Mouse (Mus musculus): ENCODE measurements around the gene Klk6. TPM values are rescaled to one million over a fixed set of nuclear protein-coding genes. Genes with fewer than 3 reads are reported as not detected.

Klk6 gene
- polyA plus RNA-seq, 1 experiment from 2014 or later, result not detected

- H3K36me3 ChIP-seq, result no peaks in the 10 kb centered on the region
- H3K4me3 ChIP-seq, result no peak overlapping the region
- no peaks in the 10 kb centered on the region for H3K27me3 ChIP-seq
- WGBS, result 70% methylated on average over 4 of the region's 4 CpGs
- H3K4me2 ChIP-seq, result no peak overlapping the region
- no peak for ATAC-seq (ENCODE audit: borderline replicate concordance, extremely low read depth, low FRiP score, low TSS enrichment)
- H3K9me3 ChIP-seq, result no peaks in the 10 kb centered on the region
- no peak overlapping the region for H3K27ac ChIP-seq
- no peak overlapping the region for H3K9ac ChIP-seq
- no peaks in the 10 kb centered on the region for H3K4me1 ChIP-seq
Measured at GRCm38 (mm10) chr7:43827706-43828105, 3.4 kb downstream of the Klk6 start.

GRCm38 (mm10) chr7:43829006-43829405 is 4.7 kb downstream of the Klk6 start:
- Histone ChIP-seq H3K4me1 (no peaks in the 10 kb centered on the region), H3K4me2 (no peak overlapping the region), H3K36me3 (no peaks in the 10 kb centered on the region), H3K4me3 (no peak overlapping the region), H3K9ac (no peak overlapping the region), H3K27me3 (no peaks in the 10 kb centered on the region), H3K9me3 (no peaks in the 10 kb centered on the region), H3K27ac (no peak overlapping the region)
- ATAC-seq (ENCODE audit: borderline replicate concordance, extremely low read depth, low FRiP score, low TSS enrichment), result no peak
- WGBS, result 88% methylated on average over 8 of the region's 8 CpGs

GRCm38 (mm10) chr7:43841701-43842100 is 17.4 kb downstream of the Klk6 start, which contains the start of gene Klk5:
Gene Klk5 (plus strand): TSS chr7:43841971.
- WGBS, result 28% methylated on average over 3 of the region's 3 CpGs
- Histone ChIP-seq H3K4me2 (no peak within 1 kb of the TSS), H3K9me3 (no peaks in the 10 kb centered on the region), H3K27ac (no peak within 1 kb of the TSS), H3K4me3 (no peak within 1 kb of the TSS), H3K36me3 (no peaks in the 10 kb centered on the region), H3K4me1 (no peaks in the 10 kb centered on the region), H3K27me3 (no peaks in the 10 kb centered on the region), H3K9ac (no peak within 1 kb of the TSS)
- ATAC-seq (ENCODE audit: borderline replicate concordance, extremely low read depth, low FRiP score, low TSS enrichment), result no peak

- Histone ChIP-seq H3K4me2 (no peak overlapping the region), H3K9ac (no peak overlapping the region), H3K27me3 (no peaks in the 10 kb centered on the region), H3K4me1 (no peaks in the 10 kb centered on the region), H3K4me3 (no peak overlapping the region), H3K27ac (no peak overlapping the region), H3K36me3 (no peaks in the 10 kb centered on the region), H3K9me3 (no peaks in the 10 kb centered on the region)
- WGBS, result 86% methylated on average over 4 of the region's 4 CpGs
- no peak for ATAC-seq (ENCODE audit: borderline replicate concordance, extremely low read depth, low FRiP score, low TSS enrichment)
Measured at GRCm38 (mm10) chr7:43843801-43844200, 19.5 kb downstream of the Klk6 start.

- Histone ChIP-seq H3K27me3 (no peaks in the 10 kb centered on the region), H3K4me2 (no peak overlapping the region), H3K9ac (no peak overlapping the region), H3K4me1 (no peaks in the 10 kb centered on the region), H3K9me3 (no peaks in the 10 kb centered on the region), H3K36me3 (no peaks in the 10 kb centered on the region), H3K27ac (no peak overlapping the region), H3K4me3 (no peak overlapping the region)
- no peak for ATAC-seq (ENCODE audit: borderline replicate concordance, extremely low read depth, low FRiP score, low TSS enrichment)
- 83% methylated on average over 6 of the region's 6 CpGs for WGBS
Measured at GRCm38 (mm10) chr7:43851616-43852015, 27.3 kb downstream of the Klk6 start.

GRCm38 (mm10) chr7:43854642-43855380 is 30.5 kb downstream of the Klk6 start:
- no peaks in the 10 kb centered on the region for H3K9me3 ChIP-seq
- no peaks in the 10 kb centered on the region for H3K27me3 ChIP-seq
- no peak overlapping the region for H3K9ac ChIP-seq
- ATAC-seq (ENCODE audit: borderline replicate concordance, extremely low read depth, low FRiP score, low TSS enrichment), result no peak
- no peak overlapping the region for H3K4me2 ChIP-seq
- H3K36me3 ChIP-seq, result no peaks in the 10 kb centered on the region
- no peaks in the 10 kb centered on the region for H3K4me1 ChIP-seq
- 62% methylated on average over 9 of the region's 9 CpGs for WGBS
- H3K27ac ChIP-seq, result no peak overlapping the region
- no peak overlapping the region for H3K4me3 ChIP-seq

GRCm38 (mm10) chr7:43855709-43856108 is 31.4 kb downstream of the Klk6 start:
- Histone ChIP-seq H3K4me3 (no peak overlapping the region), H3K4me2 (no peak overlapping the region), H3K27ac (no peak overlapping the region), H3K9ac (no peak overlapping the region), H3K9me3 (no peaks in the 10 kb centered on the region), H3K36me3 (no peaks in the 10 kb centered on the region), H3K4me1 (no peaks in the 10 kb centered on the region), H3K27me3 (no peaks in the 10 kb centered on the region)
- 28% methylated on average over 3 of the region's 3 CpGs for WGBS
- ATAC-seq (ENCODE audit: borderline replicate concordance, extremely low read depth, low FRiP score, low TSS enrichment), result no peak

- Histone ChIP-seq H3K4me1 (no peaks in the 10 kb centered on the region), H3K4me3 (no peak overlapping the region), H3K27ac (no peak overlapping the region), H3K36me3 (no peaks in the 10 kb centered on the region), H3K9me3 (no peaks in the 10 kb centered on the region), H3K9ac (no peak overlapping the region), H3K27me3 (no peaks in the 10 kb centered on the region), H3K4me2 (no peak overlapping the region)
- WGBS, result 70% methylated on average over 7 of the region's 7 CpGs
- no peak for ATAC-seq (ENCODE audit: borderline replicate concordance, extremely low read depth, low FRiP score, low TSS enrichment)
Measured at GRCm38 (mm10) chr7:43856307-43856706, 32.0 kb downstream of the Klk6 start.

- no peak for ATAC-seq (ENCODE audit: borderline replicate concordance, extremely low read depth, low FRiP score, low TSS enrichment)
- no peaks in the 10 kb centered on the region for H3K9me3 ChIP-seq
- no peak overlapping the region for H3K27ac ChIP-seq
- H3K27me3 ChIP-seq, result no peaks in the 10 kb centered on the region
- 89% methylated on average over 12 of the region's 12 CpGs for WGBS
- no peaks in the 10 kb centered on the region for H3K36me3 ChIP-seq
- no peak overlapping the region for H3K4me2 ChIP-seq
- no peaks in the 10 kb centered on the region for H3K4me1 ChIP-seq
- no peak overlapping the region for H3K9ac ChIP-seq
- no peak overlapping the region for H3K4me3 ChIP-seq
Measured at GRCm38 (mm10) chr7:43857501-43857900, 33.2 kb downstream of the Klk6 start.

GRCm38 (mm10) chr7:43860411-43860810 is 36.1 kb downstream of the Klk6 start:
- H3K4me2 ChIP-seq, result no peak overlapping the region
- H3K36me3 ChIP-seq, result no peaks in the 10 kb centered on the region
- 72% methylated on average over 8 of the region's 8 CpGs for WGBS
- no peak for ATAC-seq (ENCODE audit: borderline replicate concordance, extremely low read depth, low FRiP score, low TSS enrichment)
- no peaks in the 10 kb centered on the region for H3K4me1 ChIP-seq
- H3K9ac ChIP-seq, result no peak overlapping the region
- no peaks in the 10 kb centered on the region for H3K9me3 ChIP-seq
- H3K27ac ChIP-seq, result no peak overlapping the region
- H3K4me3 ChIP-seq, result no peak overlapping the region
- H3K27me3 ChIP-seq, result no peaks in the 10 kb centered on the region

GRCm38 (mm10) chr7:43873237-43873636 is 48.9 kb downstream of the Klk6 start:
- Histone ChIP-seq H3K27me3 (no peaks in the 10 kb centered on the region), H3K4me1 (no peaks in the 10 kb centered on the region), H3K4me3 (no peak overlapping the region), H3K27ac (no peak overlapping the region), H3K4me2 (no peak overlapping the region), H3K36me3 (no peaks in the 10 kb centered on the region), H3K9me3 (no peaks in the 10 kb centered on the region), H3K9ac (no peak overlapping the region)
- WGBS, result 3% methylated on average over 10 of the region's 10 CpGs
- no peak for ATAC-seq (ENCODE audit: borderline replicate concordance, extremely low read depth, low FRiP score, low TSS enrichment)

GRCm38 (mm10) chr7:43873674-43874073 is 49.4 kb downstream of the Klk6 start:
- no peak for ATAC-seq (ENCODE audit: borderline replicate concordance, extremely low read depth, low FRiP score, low TSS enrichment)
- H3K4me2 ChIP-seq, result no peak overlapping the region
- H3K9me3 ChIP-seq, result no peaks in the 10 kb centered on the region
- H3K4me3 ChIP-seq, result no peak overlapping the region
- WGBS, result 66% methylated on average over 3 of the region's 3 CpGs
- no peak overlapping the region for H3K27ac ChIP-seq
- no peak overlapping the region for H3K9ac ChIP-seq
- H3K27me3 ChIP-seq, result no peaks in the 10 kb centered on the region
- no peaks in the 10 kb centered on the region for H3K36me3 ChIP-seq
- no peaks in the 10 kb centered on the region for H3K4me1 ChIP-seq
